Mouse (Mus musculus): ENCODE measurements around the gene Usp7.

DNA sequence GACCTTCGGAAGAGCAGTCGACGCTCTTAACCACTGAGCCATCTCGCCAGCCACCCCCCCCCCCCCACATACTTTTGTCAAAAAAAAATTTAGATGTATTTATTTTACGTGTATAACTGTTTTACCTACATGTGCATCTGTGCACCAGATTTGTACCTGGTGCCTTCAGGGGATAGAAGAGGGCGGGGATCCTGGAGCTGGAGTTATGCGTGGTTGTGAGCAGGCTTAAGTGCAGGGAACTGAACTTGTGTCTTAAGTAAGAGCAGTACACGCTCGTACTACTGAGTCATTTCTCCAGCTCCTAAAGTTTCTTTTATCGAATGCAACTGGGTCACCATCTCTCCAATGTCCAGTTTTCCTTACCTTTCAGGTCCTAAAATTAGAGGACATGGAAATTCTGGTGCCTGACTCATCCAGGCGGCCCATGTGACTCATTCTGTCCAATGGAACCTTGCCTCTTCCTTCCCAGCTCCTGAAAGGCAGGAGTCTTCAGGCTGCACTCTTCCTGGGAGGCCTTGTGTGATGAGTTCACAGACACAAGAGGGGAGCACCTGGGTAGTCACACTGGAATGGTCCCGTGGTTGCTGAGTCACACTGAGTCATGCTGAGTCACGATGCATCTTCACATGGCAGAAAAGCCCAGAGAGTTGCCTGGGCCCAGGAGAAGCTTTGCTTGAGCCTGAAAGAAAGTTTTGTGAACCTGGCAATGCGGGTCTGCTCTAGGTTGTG is 18.5 kb upstream of the Usp7 start:
- TF ChIP-seq EP300 (IDR thresholded peaks at IDR 0.05; ENCODE audit: low read depth in 1 of 2, low read length in 2 of 2) (peak; percentile 59 to 64), MAZ (IDR thresholded peaks at IDR 0.05; ENCODE audit: low read depth, low read length) (no peak), POLR2A (IDR thresholded peaks at IDR 0.05; ENCODE audit: control insufficient read depth in 1 of 2, insufficient read depth in 1 of 2, low read depth in 1 of 2, low read length in 2 of 2, poor library complexity in 1 of 2) (peak in 1 of 2 experiments; percentile 53; a peak in 1 of 4 replicates), E2F4 (IDR thresholded peaks at IDR 0.05; ENCODE audit: borderline replicate concordance, low read depth, low read length) (no peak), CHD2 (IDR thresholded peaks at IDR 0.05; ENCODE audit: low read length) (no peak), CHD1 (IDR thresholded peaks at IDR 0.05; ENCODE audit: low read depth, low read length) (no peak), MAFK (IDR thresholded peaks at IDR 0.05; ENCODE audit: borderline replicate concordance, low read depth, low read length) (peak; percentile 89), ZNF384 (IDR thresholded peaks at IDR 0.05; ENCODE audit: low read depth, low read length) (no peak), CTCF (IDR thresholded peaks at IDR 0.05 in 2 of 3, conservative IDR thresholded peaks at IDR 0.05 in 1 of 3; ENCODE audit: control insufficient read depth in 1 of 3, insufficient read depth in 1 of 3, low read depth in 2 of 3, low read length in 3 of 3, poor library complexity in 1 of 3, severe bottlenecking in 1 of 3) (no peak), ZC3H11A (IDR thresholded peaks at IDR 0.05; ENCODE audit: low read depth, low read length) (no peak), MYC (IDR thresholded peaks at IDR 0.05; ENCODE audit: low read depth, low read length) (peak; percentile 77), BHLHE40 (IDR thresholded peaks at IDR 0.05; ENCODE audit: borderline replicate concordance, low read depth, low read length) (no peak), ETS1 (IDR thresholded peaks at IDR 0.05; ENCODE audit: low read depth, low read length) (peak; percentile 76)

All from MEL (cell line).